Mouse (Mus musculus) stomach, embryonic 15.5 days (tissue): Measurements from ENCODE around the gene Cd3eap. TPM values are rescaled to one million over a fixed set of nuclear protein-coding genes. Genes with fewer than 3 reads are reported as not detected.
A peak's percentile ranks its signal among the peaks of the same experiment; 100 is the strongest.

Experiments
- ATAC-seq: fragments of 200-750 bp; cut with Nextera tagmentation; 2 replicates; pipeline ENCODE4 v1.8.0; 2017; ENCODE audit warnings: low read depth, moderate number of reproducible peaks, moderate TSS enrichment; ENCODE audit not compliant: insufficient read depth, low FRiP score
- H3K27ac ChIP-seq: fragments of 300-500 bp; sonication (generic); 2 replicates; pipeline ENCODE4 v1.5.1; 2015; ENCODE audit warnings: mild to moderate bottlenecking, inconsistent platforms
- H3K27me3 ChIP-seq: fragments of 300-500 bp; sonication (generic); replicated peaks from 2 replicates; pipeline ENCODE4 v1.6.1; 2015; ENCODE audit warnings: inconsistent platforms
- H3K36me3 ChIP-seq: fragments of 300-500 bp; sonication (generic); 2 replicates; pipeline ENCODE4 v1.6.1; 2015; ENCODE audit warnings: inconsistent platforms
- H3K4me1 ChIP-seq: fragments of 300-500 bp; sonication (generic); 2 replicates; pipeline ENCODE4 v1.6.1; 2015; ENCODE audit warnings: inconsistent platforms
- H3K4me2 ChIP-seq: fragments of 300-500 bp; sonication (generic); 2 replicates; pipeline ENCODE4 v1.6.1; 2015; ENCODE audit warnings: mild to moderate bottlenecking, inconsistent platforms
- H3K4me3 ChIP-seq: fragments of 300-500 bp; sonication (generic); replicated peaks from 2 replicates; pipeline ENCODE4 v1.5.1; 2015; ENCODE audit warnings: inconsistent platforms
- H3K9ac ChIP-seq: fragments of 300-500 bp; sonication (generic); 2 replicates; pipeline ENCODE4 v1.6.1; 2015; ENCODE audit warnings: inconsistent platforms
- H3K9me3 ChIP-seq: fragments of 300-500 bp; sonication (generic); 2 replicates; pipeline ENCODE4 v1.6.1; 2016; ENCODE audit warnings: inconsistent platforms
- WGBS: fragments of 180-500 bp; shearing (Covaris S2); methylation state at CpG from one replicate; pipeline ENCODE4 v1.1.7; 2015; 5-methylcytosine and 5-hydroxymethylcytosine counted together
- polyA plus RNA-seq: library from polyadenylated mRNA; unstranded; fragments of >200 nt; fragmentation: Nextera tagmentation; extraction: Ambion mirVana; gene quantifications from 2 replicates; pipeline ENCODE4 v1.2.1, GENCODE M21; 2015

The Cd3eap gene
- 24.9 and 26.1 TPM in 2 replicates for polyA plus RNA-seq

GRCm38 (mm10) chr7:19359299-19359891, at the start of gene Cd3eap, which contains the start of gene Ppp1r13l:
Gene Cd3eap, minus strand, starts transcription at chr7:19359483.
Gene Ppp1r13l, plus strand, starts transcription at chr7:19359749.
- Histone ChIP-seq H3K4me2 (peak within 1 kb of the TSS; percentile 97), H3K9ac (peak within 1 kb of the TSS; percentile 17; the same call in 1 of the 2 replicates), H3K4me3 (peak within 1 kb of the TSS; percentile 82), H3K36me3 (peaks cover 8% of the 10 kb centered on the region; the same call in 1 of the 2 replicates), H3K27ac (peak within 1 kb of the TSS; percentile 67), H3K27me3 (no peaks in the 10 kb centered on the region), H3K4me1 (peaks cover 37% of the 10 kb centered on the region), H3K9me3 (no peaks in the 10 kb centered on the region)
- ATAC-seq = peak; percentile 53; the same call in 1 of the 2 replicates
- under 1% methylated on average over 31 of the region's 31 CpGs for WGBS

- Histone ChIP-seq H3K4me3 (no peak overlapping the region), H3K4me2 (peak overlapping the region; percentile 40; the same call in 1 of the 2 replicates), H3K9ac (no peak overlapping the region), H3K4me1 (0 out of 2 replicates have a peak, but pooled peaks cover 4% of the 10 kb centered on the region), H3K36me3 (no peaks in the 10 kb centered on the region), H3K27ac (no peak overlapping the region), H3K9me3 (no peaks in the 10 kb centered on the region), H3K27me3 (peaks cover 31% of the 10 kb centered on the region)
- no peak for ATAC-seq
- 1% methylated on average over 19 of the region's 19 CpGs for WGBS
Observed at GRCm38 (mm10) chr7:19405417-19405816, 46.1 kb upstream of the Cd3eap start.

- ATAC-seq = no peak
- H3K9ac ChIP-seq = peak within 1 kb of the TSS; percentile 44; the same call in 1 of the 2 replicates
- H3K4me1 ChIP-seq = peaks cover 8% of the 10 kb centered on the region; the same call in 1 of the 2 replicates
- no peak within 1 kb of the TSS for H3K27ac ChIP-seq
- peak within 1 kb of the TSS; percentile 62 for H3K4me3 ChIP-seq
- no peaks in the 10 kb centered on the region for H3K36me3 ChIP-seq
- H3K4me2 ChIP-seq = peak within 1 kb of the TSS; percentile 79
- H3K9me3 ChIP-seq = no peaks in the 10 kb centered on the region
- peaks cover 33% of the 10 kb centered on the region for H3K27me3 ChIP-seq
- WGBS = 48% methylated on average over 7 of the region's 7 CpGs
Observed at GRCm38 (mm10) chr7:19404476-19404875, 45.2 kb upstream of the Cd3eap start, which contains the start of gene Ckm. Gene Ckm, plus strand, starts transcription at chr7:19404776.

- H3K4me2 ChIP-seq = peak within 1 kb of the TSS; percentile 79
- peak within 1 kb of the TSS; percentile 62 for H3K4me3 ChIP-seq
- H3K9me3 ChIP-seq = no peaks in the 10 kb centered on the region
- ATAC-seq = peak; percentile 75
- H3K27me3 ChIP-seq = peaks cover 36% of the 10 kb centered on the region
- peaks cover 12% of the 10 kb centered on the region for H3K4me1 ChIP-seq
- no peaks in the 10 kb centered on the region for H3K36me3 ChIP-seq
- no peak within 1 kb of the TSS for H3K27ac ChIP-seq
- WGBS = under 1% methylated on average over 62 of the region's 62 CpGs
- H3K9ac ChIP-seq = peak within 1 kb of the TSS; percentile 44; the same call in 1 of the 2 replicates
Observed at GRCm38 (mm10) chr7:19403731-19404296, 44.5 kb upstream of the Cd3eap start, which contains the start of gene Klc3. Gene Klc3, minus strand, starts transcription at chr7:19404104.

GRCm38 (mm10) chr7:19402535-19403112, 43.3 kb upstream of the Cd3eap start:
- no peak for ATAC-seq
- Histone ChIP-seq H3K27me3 (peaks cover 36% of the 10 kb centered on the region), H3K4me1 (peaks cover 12% of the 10 kb centered on the region), H3K27ac (no peak overlapping the region), H3K9ac (no peak overlapping the region), H3K9me3 (no peaks in the 10 kb centered on the region), H3K4me3 (no peak overlapping the region), H3K36me3 (no peaks in the 10 kb centered on the region), H3K4me2 (no peak overlapping the region)
- WGBS = 81% methylated on average over 9 of the region's 9 CpGs

- peaks cover 36% of the 10 kb centered on the region for H3K27me3 ChIP-seq
- ATAC-seq = no peak
- no peak overlapping the region for H3K4me2 ChIP-seq
- no peak overlapping the region for H3K27ac ChIP-seq
- no peaks in the 10 kb centered on the region for H3K36me3 ChIP-seq
- H3K9ac ChIP-seq = no peak overlapping the region
- no peaks in the 10 kb centered on the region for H3K9me3 ChIP-seq
- WGBS = 76% methylated on average over 4 of the region's 4 CpGs
- H3K4me1 ChIP-seq = peaks cover 12% of the 10 kb centered on the region
- H3K4me3 ChIP-seq = no peak overlapping the region
Observed at GRCm38 (mm10) chr7:19400946-19401345, 41.7 kb upstream of the Cd3eap start.

GRCm38 (mm10) chr7:19399496-19400280, 40.4 kb upstream of the Cd3eap start:
- WGBS = 3% methylated on average over 27 of the region's 27 CpGs

GRCm38 (mm10) chr7:19394484-19394883, 35.2 kb upstream of the Cd3eap start:
- H3K27ac ChIP-seq = no peak overlapping the region
- H3K4me3 ChIP-seq = no peak overlapping the region
- H3K27me3 ChIP-seq = peaks cover 3% of the 10 kb centered on the region; the same call in 1 of the 2 replicates
- H3K36me3 ChIP-seq = peaks cover 53% of the 10 kb centered on the region
- ATAC-seq = no peak
- no peak overlapping the region for H3K9ac ChIP-seq
- no peaks in the 10 kb centered on the region for H3K9me3 ChIP-seq
- no peak overlapping the region for H3K4me2 ChIP-seq
- H3K4me1 ChIP-seq = peaks cover 3% of the 10 kb centered on the region; the same call in 1 of the 2 replicates
- whole genome bisulfite sequencing = 81% methylated on average over 8 of the region's 8 CpGs

More at GRCm38 (mm10) chr7:19399496-19400280, 40.4 kb upstream of the Cd3eap start:
- Histone ChIP-seq H3K27ac (peak overlapping the region; percentile 7; the same call in 1 of the 2 replicates), H3K4me2 (peak overlapping the region; percentile 56), H3K4me3 (peak overlapping the region; percentile 30), H3K27me3 (peaks cover 26% of the 10 kb centered on the region), H3K36me3 (peaks cover 8% of the 10 kb centered on the region; the same call in 1 of the 2 replicates), H3K9me3 (no peaks in the 10 kb centered on the region), H3K4me1 (peaks cover 12% of the 10 kb centered on the region), H3K9ac (0 out of 2 replicates have a peak overlapping the region, but pooled peaks have one; percentile 19)
- peak; percentile 44 for ATAC-seq

- Histone ChIP-seq H3K27me3 (no peaks in the 10 kb centered on the region), H3K27ac (no peak overlapping the region), H3K9me3 (no peaks in the 10 kb centered on the region), H3K4me3 (no peak overlapping the region), H3K36me3 (peaks cover 64% of the 10 kb centered on the region), H3K4me2 (no peak overlapping the region), H3K9ac (no peak overlapping the region), H3K4me1 (no peaks in the 10 kb centered on the region)
- 80% methylated on average over 10 of the region's 10 CpGs for WGBS
- no peak for ATAC-seq
Observed at GRCm38 (mm10) chr7:19388699-19389413, 29.6 kb upstream of the Cd3eap start.

GRCm38 (mm10) chr7:19383708-19384107, 24.4 kb upstream of the Cd3eap start:
- Histone ChIP-seq H3K4me3 (no peak overlapping the region), H3K36me3 (peaks cover 20% of the 10 kb centered on the region), H3K9me3 (no peaks in the 10 kb centered on the region), H3K27me3 (no peaks in the 10 kb centered on the region), H3K4me2 (no peak overlapping the region), H3K9ac (no peak overlapping the region), H3K4me1 (peaks cover 10% of the 10 kb centered on the region), H3K27ac (no peak overlapping the region)
- ATAC-seq = no peak
- WGBS = 84% methylated on average over 9 of the region's 9 CpGs

GRCm38 (mm10) chr7:19382166-19382541, 22.9 kb upstream of the Cd3eap start:
- Histone ChIP-seq H3K4me3 (peak overlapping the region; percentile 95), H3K36me3 (peaks cover 16% of the 10 kb centered on the region), H3K27me3 (no peaks in the 10 kb centered on the region), H3K9me3 (no peaks in the 10 kb centered on the region), H3K27ac (peak overlapping the region; percentile 22; the same call in 1 of the 2 replicates), H3K9ac (peak overlapping the region; percentile 92), H3K4me2 (peak overlapping the region; percentile 70), H3K4me1 (peaks cover 10% of the 10 kb centered on the region)
- peak; percentile 52 for ATAC-seq
- under 1% methylated on average over 34 of the region's 37 CpGs for WGBS
